Mouse (Mus musculus) central nervous system, embryonic 14 days (tissue): ENCODE data around the gene B3gnt8. TPM values are rescaled to one million over a fixed set of nuclear protein-coding genes. Genes with fewer than 3 reads are reported as not detected.

Source experiments
- polyA plus RNA-seq: library from polyadenylated mRNA; depleted of rRNA; stranded (reverse); fragments of >200 nt; gene quantifications from 2 replicates; pipeline ENCODE4 v1.2.3, GENCODE M21; 2012; rRNA removed

The B3gnt8 gene
- polyA plus RNA-seq = 0.64 and 2.1 TPM in 2 replicates

DNA sequence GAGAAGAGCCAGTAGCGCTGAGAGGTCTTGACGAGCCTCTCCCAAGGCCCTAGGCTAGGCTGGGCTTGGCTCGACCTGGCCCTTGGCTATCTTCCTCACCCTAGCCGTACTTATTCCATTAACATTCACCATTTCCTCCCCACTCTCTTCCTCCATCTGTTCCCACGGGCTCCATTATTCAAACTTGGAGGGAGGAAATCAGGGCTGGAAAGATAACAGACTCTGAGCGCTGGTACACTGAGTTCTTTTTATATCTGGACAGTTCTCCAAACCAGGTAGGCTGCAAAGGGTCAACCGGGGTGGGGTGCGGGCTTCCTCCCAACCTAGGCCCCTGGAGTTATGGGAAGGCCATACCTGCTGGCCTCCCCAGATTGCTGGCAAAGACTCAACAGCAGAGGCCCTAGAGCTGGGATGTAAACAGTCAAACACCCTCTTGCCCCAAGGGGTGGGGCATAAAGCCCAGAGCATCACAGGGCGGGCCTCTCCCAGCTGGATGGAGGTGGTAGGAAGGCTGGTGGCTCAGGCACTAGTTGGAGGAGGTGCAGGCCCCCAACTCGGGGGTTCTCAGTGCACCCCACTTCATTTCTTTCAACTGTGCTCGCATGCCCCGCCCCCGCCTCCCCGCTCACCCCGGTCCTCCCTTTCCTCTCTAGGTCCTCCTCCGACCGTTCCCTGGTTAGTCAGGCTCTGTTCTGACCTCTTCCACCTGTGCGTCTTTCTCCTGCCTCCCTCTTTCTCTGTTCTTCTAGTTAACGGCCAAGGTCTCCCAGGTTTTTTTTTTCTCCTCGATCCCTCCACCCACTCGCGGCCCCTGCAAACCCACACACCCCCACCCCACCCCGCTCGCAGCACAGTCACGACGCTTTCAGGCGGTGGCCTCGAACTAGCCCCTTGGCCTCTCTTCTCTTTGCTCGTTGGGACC is at the start of gene B3gnt8:
B3gnt8 (plus strand) TSS at position 146 of the 922 bp plus-strand sequence.

DNA sequence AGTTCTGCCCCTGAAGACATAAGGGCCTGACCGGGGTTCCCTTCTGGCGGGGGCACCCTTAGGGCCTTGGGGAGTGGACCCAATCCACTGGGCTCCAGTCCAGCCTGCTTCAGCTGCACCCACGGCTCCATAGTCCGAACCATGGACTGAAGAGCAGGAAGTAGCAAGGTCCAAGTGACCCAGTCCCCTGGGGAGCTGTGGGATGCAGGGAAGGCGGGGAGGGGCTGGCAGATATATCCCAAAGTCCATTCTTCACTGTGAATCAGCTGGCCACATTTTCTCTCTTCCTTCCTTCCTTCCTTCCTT is 10.8 kb upstream of the B3gnt8 start, which contains the start of gene Erich4:
Erich4 (minus strand) TSS at position 187 of the 306 bp plus-strand sequence.

DNA sequence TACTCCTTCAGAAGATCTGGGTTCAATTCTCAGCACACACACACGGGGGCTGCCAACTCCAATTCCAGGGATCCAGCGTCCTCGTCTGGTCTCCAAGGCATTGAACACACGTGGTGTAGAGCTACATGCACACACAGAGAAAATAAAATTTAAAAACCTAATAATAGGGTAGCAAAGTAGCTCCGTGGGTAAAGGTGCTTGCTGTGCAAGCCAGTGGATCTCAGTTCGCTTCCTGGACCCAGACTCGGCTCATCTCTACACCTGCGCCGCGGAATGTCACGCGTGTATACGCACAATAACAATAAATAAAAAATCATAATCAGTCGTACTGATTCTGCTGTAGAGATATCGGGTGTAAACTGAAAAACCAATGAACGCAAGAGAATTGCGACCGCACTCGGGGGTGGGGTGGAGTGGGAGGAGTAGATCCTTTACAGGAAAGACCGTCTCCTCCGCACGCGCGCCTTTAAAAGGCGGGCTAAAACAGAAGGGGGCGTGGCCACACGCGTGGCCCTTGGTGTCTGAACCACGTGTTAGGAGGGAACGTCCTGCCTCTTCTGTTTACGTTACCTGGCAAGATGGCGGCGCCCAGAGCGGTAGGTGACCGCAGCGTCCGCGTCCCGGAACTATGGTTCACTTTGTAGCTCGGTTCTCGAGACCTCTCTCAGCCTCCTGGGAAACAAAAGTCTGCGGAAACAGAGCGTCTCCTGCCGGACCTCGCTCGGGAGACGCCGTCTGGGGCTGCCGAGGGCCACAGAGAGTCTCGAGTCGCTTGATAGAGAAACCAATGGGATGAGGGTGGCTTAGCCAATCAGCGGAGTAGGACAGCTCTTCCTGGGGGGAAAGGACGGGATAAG is 7.4 kb upstream of the B3gnt8 start, which contains the start of gene Dmac2:
Dmac2 (plus strand) TSS at position 550 of the 857 bp plus-strand sequence.

DNA sequence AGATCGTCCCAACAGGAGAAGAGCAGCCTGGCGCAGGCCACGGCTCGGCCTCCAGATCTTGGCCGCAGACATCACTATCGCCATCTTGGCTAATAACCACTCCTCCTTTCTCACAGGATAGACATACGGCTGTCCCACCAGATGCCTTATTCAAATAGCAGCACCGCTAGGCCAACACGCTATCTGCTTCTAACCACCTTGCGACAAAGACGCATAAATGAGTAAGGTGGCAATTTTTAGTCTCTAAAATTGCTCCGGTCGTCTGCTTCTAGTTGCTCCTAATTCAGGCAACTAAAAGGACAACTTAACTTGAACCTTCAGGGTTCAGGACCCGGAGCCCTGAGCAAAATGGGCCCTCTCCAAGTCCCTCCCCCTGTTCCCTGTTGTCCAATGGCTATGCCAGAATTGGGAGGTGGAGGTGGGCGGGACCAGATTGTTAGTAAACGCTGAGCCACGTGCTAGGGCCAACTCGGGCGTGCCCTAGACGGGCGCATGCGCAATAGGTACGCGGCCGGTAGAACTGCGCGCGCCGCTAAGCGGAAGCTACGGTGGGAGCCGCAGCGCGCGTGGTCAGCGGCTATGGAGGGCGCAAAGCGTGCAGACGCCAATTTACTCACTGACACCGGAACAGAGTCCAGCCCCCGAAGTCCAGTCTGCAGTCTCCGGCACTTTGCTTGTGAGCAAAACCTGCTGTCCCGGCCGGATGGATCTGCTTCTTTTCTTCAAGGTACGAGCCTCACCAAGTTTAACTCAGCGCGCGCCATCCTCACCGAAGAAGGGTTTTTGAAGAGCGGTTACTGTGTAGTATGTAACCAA is 32.4 kb downstream of the B3gnt8 start, which contains the start of the genes Bckdha and Exosc5:
Bckdha (minus strand) TSS at position 325 of the 816 bp plus-strand sequence.
Exosc5 (plus strand) TSS at position 508 of the 816 bp plus-strand sequence.

DNA sequence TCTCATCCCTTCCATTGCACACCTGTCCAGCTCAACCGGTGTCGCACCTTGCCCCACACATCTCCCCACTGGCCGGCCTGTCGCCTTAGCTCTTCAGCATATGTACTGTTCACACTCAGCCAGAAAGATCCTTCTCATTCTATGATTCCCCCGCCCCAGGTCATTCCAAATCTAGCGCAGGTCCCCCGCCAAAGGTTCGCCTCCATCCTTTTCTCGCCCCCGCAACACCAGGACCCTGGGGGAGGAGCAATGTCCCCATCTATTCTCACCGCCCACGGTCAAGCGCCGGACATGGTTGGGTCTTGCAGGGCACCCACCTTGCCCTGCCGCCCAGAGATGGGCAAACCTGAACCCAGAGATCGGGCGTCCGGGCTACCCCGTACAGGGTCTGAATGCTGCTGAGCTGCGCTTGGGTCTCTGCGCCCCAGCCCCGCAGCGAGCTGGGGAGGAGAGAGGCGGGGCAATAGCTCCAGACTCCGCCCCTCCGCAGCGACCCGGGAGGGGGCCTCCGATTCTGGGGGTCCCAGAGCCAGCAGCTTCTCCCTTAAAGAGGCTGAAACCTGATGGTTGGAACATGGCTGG is 48.4 kb downstream of the B3gnt8 start, which contains the start of gene Tmem91:
Tmem91 (minus strand) TSS at position 448 of the 582 bp plus-strand sequence.

DNA sequence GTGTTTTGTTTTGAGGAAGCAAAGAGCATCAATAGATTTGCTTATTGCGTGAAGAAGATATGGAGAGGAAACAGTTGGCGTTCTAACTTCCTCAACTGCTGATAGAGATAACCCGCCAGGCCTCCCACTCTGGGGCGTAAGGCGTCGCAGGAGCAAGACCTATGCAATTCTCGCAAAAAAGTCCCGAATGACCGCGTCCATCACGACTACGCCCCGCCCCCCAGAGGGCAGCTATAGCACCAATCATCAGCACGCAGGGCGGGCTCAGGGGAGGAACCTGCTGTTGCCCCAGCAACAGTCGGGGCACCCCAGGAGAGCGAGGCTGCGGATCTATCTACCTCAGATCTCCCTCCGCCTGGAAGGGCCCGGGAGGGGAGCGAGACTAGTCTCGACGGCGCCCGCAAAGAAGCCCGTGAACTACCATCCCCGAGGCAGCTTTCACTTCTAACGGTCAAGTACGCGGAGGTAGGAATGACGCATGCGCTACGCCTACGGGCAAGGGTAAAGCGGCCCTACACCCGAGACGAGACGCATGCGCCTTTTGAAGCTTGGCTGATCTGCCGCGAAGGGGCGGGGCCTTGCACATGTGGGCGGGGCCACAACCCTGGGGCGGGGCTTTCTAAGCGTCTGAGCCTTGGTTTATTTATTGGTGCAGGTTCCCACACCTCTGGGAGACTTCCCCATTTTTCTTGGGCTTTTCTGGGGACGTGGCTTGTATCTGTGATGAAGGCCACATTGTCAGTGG is 54.2 kb downstream of the B3gnt8 start, which contains the start of gene B9d2:
B9d2 (plus strand) TSS at position 267 of the 745 bp plus-strand sequence.

Other genes starting within 250 kb of the B3gnt8 start
- gene Lipe, start 227.9 kb upstream of the B3gnt8 start, polyA plus RNA-seq = 11.5 and 12.0 TPM in 2 replicates
- gene Cxcl17, start 213.8 kb upstream of the B3gnt8 start, polyA plus RNA-seq = 0.10 TPM in 1 of 2 replicates, not detected in the other
- 1.1 and 1.3 TPM in 2 replicates for gene Ceacam1, start 149.1 kb upstream of the B3gnt8 start, polyA plus RNA-seq
- gene Ceacam2, start 86.8 kb upstream of the B3gnt8 start, polyA plus RNA-seq = not detected in 2 replicates
- not detected in 2 replicates for gene Erich4, start 10.8 kb upstream of the B3gnt8 start, polyA plus RNA-seq
- 38.0 and 43.1 TPM in 2 replicates for gene Dmac2, start 7.2 kb upstream of the B3gnt8 start, polyA plus RNA-seq
- gene Bckdha, start 32.3 kb downstream of the B3gnt8 start, polyA plus RNA-seq = 62.5 and 66.5 TPM in 2 replicates
- 42.7 and 44.3 TPM in 2 replicates for gene Exosc5, start 32.5 kb downstream of the B3gnt8 start, polyA plus RNA-seq
- gene Tmem91, start 48.5 kb downstream of the B3gnt8 start, polyA plus RNA-seq = 10.7 and 13.1 TPM in 2 replicates
- gene B9d2, start 54.1 kb downstream of the B3gnt8 start, polyA plus RNA-seq = 44.6 and 53.1 TPM in 2 replicates
- 3.8 and 6.7 TPM in 2 replicates for gene Tgfb1, start 60.3 kb downstream of the B3gnt8 start, polyA plus RNA-seq
- gene Ccdc97, start 92.4 kb downstream of the B3gnt8 start, polyA plus RNA-seq = 71.9 and 73.7 TPM in 2 replicates
- 57.1 and 61.2 TPM in 2 replicates for gene Hnrnpul1, start 128.1 kb downstream of the B3gnt8 start, polyA plus RNA-seq
- 16.8 and 25.5 TPM in 2 replicates for gene Axl, start 162.1 kb downstream of the B3gnt8 start, polyA plus RNA-seq
- gene Cyp2s1, start 190.3 kb downstream of the B3gnt8 start, polyA plus RNA-seq = 1.4 and 2.3 TPM in 2 replicates